Mouse (Mus musculus): ENCODE results near the gene Cpsf4l.

The Cpsf4l gene

GRCm38 (mm10) chr11:113709731-113710256 lies at the start of gene Cpsf4l:
Cpsf4l (minus strand) TSS chr11:113710017.
- DNase-seq (ENCODE audit: low spot score in 2 of 2) = no peak

DNA sequence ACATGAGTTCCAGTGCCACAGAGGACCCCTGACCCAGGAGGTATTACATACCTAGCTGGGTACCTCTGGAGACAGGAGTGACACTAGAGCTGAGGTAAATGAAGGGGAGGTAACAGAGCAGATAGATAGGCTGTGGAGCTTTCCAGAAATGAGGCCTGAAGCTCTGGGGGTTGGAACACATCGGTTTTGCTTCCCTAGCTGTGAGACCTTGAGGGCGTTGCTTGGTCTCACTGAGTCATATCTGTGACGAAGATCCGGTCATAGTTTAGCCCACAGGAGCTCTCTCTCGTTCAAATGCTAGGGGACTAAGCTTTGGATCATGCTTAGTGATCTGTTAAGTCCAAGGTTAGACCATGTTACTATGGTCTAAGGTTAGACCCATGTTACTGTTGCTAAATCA lies 49.0 kb upstream of the Cpsf4l start:
- DNase-seq (ENCODE audit: low spot score in 2 of 2) = no peak

DNA sequence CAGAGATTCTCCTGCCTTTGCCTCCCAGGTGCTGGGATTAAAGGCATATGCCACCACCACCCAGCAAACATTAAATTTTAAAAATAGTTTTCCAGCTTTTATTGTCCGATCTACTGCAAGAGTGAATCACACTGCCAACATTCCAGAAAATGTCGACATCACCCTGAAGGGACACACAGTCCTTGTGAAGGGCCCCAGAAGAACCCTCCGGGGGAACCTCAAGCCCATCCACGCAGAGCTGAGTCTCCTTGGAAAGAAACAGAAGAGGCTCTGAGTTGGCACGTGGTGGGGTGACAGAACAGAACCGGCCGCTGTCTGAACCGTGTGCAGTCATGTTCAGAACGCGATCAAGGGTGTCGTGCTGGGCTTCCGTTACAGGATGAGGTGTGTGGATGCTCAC lies 46.8 kb upstream of the Cpsf4l start:
- DNase-seq (ENCODE audit: low spot score in 2 of 2) = no peak

DNA sequence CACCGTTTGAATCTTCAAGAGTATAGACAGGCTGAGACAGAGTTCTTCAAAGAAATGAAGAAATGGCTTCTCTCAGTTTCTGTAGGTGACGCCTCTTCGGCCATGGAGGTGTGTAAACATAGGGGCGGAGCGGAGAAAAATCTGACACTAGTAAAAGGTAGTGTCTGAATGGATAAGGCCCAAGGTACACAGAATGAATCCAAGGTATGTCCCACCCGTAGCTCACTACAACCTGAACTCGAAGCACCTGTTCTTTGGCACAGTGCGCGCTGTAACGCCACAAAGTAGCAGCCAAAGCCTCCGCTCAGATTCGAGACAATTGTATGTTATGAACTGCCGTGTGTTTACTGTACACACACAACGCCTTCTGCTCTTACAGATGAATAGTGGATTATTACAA lies 46.1 kb upstream of the Cpsf4l start:
- no peak for DNase-seq (ENCODE audit: low spot score in 2 of 2)

DNA sequence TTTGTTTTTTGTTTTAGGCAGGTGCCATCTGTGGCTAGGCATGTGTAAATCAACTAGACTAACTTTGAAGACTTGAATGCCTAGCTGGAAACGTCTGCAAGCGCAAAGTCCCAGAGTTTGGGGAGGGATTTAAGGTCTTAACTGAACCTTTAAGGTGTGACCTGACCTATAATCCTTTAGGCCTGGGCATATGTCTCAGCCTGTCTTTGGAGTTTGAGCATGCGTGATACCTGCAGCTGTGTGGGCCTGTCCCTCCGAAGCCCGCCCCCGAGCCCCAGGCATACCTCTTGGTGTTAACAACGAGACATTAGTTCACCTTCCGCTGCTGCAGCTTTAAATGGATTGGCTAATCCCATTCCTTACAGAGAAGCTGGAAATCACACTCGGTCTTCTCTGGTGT lies 45.0 kb upstream of the Cpsf4l start:
- no peak for DNase-seq (ENCODE audit: low spot score in 2 of 2)

DNA sequence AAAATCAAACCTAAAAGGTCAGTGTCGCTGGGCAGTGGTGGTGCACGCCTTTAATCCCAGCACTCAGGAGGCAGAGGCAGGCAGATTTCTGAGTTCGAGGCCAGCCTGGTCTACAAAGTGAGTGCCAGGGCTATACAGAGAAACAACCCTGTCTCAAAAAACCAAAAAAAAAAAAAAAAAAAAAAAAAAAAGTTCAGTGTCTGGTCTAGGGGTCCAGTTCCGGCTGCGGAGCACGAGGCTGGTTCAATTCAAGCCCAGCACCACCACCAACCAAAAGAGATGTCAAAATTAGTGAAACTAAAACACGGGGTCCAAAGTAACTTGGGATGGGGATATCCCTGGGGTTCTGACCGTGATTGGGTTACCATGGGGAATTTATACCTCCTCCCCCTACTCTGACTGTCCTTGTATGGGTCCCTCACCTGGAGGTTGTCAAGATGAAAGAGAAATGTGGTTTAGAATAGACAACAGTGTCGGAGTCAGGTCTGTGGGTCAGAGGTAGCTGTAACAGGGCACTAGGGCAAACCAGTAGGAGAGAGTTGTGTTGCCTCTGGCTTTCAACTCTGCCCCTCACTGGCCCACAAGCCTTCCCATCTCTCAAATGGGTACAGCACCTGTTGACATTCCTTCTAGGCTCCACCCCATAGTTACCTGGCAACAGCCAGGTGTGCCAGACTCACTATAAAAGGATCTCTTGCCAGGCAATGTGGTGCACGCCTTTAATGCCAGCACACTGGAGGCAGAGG lies 43.0 kb upstream of the Cpsf4l start:
- DNase-seq (ENCODE audit: low spot score in 2 of 2) = no peak

- no peak for DNase-seq (ENCODE audit: low spot score in 2 of 2)
Observed at GRCm38 (mm10) chr11:113752158-113752661, 42.4 kb upstream of the Cpsf4l start.

DNA sequence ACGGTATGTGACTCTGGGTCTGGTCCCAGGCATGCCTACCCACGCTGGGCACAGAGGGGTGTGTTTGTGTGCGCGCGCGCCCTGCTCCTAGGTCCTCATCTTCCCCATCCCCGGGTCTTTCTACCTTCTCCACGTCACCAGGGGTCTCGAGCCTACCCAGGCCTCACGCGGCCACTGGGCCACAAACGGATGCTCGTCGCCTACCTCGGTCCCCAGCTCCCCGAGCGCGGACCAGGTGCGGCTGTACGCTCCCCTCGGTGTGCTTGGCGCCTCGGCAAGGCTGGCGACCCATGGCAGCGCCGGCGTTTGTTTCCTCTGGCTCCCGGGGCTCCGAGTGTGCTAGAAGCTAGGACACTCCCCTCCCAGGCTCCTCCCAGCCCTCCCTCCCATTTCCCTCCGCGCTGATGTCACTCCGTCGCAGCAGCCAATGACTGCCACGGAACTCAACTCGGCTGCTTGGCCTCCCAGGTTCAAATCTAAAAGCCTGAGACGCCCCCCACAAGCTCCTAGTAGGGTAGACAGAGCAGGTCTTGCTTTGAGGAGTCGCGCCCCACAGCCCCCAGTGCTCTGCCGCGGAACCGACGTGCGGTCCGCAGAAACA lies 41.8 kb upstream of the Cpsf4l start, which contains the start of gene Cdc42ep4:
Gene Cdc42ep4 (minus strand): TSS at position 398 of the 601 bp plus-strand sequence.
- DNase-seq (ENCODE audit: low spot score in 2 of 2) = peak; percentile 54 to 76

DNA sequence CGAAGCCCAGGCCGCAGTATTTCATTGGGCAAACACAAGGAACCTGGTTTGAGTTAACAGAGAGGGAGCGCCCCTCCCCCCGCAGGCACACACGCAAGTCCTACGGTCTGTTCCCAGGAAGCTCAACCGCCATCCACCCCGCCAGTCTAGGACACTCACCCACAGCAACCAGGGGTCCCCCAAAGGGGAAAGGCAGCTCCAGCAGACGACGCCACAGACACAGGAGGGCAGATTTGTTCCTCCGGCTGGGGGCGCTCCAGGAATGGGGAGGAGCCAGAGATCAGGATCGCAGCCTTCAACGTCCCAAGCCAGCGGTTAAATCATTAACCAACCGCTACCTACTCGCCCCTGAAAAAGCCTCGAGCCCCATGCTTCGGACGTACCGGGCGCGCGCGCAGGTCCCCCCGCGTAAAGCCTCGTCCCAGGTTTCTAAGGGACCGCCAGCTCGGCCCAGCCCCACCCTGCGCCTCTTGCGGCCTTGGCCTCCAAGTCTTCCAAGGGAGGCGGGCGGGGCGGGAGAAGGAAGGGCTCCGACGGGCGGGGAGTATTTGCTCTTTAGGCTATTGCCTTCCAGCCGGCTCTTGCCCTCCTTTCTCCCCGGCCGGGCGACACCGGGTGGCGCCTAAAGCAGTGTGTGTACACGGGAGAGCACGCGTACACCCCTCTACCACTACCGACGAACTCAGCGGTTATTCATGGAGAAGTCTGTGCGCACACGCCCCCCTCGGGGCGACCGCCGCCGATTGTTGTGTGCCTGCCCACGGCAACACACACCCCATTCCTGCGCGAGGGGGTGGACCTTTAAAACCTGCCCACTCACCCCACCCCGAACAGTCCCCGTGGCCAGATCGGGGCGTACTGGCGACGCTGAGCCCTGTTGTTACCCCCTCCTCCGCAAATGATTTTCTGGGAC lies 41.0 kb upstream of the Cpsf4l start:
- DNase-seq (ENCODE audit: low spot score in 2 of 2) = peak; percentile 50 to 60

DNA sequence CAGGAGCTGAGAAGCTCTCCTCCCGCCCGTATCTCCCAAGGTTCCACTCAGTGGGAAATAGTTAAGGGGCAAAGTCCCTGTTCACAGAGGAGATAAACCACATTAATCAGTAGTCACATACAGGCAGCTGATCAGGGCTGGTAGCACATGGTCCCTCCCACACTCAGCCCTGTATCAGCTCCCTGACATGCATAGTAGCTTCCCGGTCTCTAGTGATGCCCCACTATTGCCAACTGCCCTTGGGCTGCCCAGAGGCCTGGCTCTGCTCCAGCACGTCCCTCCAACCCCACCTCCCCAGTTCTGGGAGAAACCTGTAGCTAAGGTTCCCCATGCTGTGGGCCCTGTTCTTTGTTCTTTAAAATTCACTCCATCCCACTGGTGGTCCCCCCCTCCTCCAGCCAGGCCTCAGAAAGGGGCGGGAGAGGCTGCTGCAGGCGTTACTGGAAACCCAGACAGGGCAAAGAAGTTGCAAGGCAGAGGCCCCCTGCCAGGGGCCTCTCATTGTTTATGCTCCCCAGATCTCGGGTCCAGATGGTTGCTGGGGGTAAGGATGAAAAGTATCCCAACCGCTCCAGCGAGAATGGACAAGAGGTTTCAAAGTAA lies 40.0 kb upstream of the Cpsf4l start:
- no peak for DNase-seq (ENCODE audit: low spot score in 2 of 2)

GRCm38 (mm10) chr11:113748797-113749521 lies 39.1 kb upstream of the Cpsf4l start:
- DNase-seq (ENCODE audit: low spot score in 2 of 2) = no peak

DNA sequence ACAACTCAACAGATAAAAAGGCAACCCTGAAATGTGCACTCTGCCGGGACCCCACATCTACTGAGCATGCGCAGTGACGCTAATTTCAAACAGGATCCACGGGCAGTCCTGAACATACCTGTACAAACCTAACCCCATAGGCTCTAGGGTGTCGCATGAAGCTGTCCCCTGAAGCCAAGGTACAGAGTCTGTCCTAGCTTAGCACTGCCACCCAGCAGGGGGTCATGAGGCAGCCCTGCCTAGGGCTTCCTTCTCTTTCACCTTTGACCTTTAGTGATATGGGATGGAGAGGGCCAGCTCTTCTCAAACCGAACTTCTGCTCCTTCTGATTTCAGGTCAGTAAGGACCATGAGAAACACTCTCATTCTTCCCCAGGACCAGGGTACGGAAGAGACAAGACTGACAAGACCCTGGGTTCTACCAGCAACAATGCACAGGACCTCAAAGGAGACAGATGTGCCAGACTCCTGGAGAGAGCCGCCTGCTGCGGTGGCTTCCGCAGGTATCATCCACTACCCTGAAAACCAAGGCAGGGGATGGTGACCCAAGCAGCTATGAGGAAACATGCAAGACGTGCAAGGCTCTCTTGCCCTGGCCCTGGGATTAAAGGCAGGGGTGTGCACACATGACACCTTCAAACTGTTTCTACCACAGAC lies 38.0 kb upstream of the Cpsf4l start:
- DNase-seq (ENCODE audit: low spot score in 2 of 2) = no peak

DNA sequence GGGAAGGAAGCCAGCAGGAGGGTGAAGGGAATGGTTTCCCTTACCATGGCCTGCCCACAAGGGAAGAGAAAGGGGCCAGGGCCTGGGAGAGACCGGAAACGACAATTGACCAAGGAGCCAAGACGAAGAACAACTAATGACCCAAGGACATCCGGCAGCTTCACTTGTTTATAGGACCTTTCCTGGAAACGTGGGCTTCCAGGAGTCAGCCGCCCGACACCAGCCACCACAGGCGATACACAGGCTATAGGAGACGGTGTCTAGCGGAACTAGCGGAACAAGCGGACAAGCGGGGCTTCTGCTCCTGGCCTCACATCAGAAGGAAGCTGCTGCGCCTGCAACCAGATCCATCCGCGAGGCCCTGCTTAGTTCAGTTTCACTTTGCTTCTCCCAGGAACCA lies 37.2 kb upstream of the Cpsf4l start:
- no peak for DNase-seq (ENCODE audit: low spot score in 2 of 2)

DNA sequence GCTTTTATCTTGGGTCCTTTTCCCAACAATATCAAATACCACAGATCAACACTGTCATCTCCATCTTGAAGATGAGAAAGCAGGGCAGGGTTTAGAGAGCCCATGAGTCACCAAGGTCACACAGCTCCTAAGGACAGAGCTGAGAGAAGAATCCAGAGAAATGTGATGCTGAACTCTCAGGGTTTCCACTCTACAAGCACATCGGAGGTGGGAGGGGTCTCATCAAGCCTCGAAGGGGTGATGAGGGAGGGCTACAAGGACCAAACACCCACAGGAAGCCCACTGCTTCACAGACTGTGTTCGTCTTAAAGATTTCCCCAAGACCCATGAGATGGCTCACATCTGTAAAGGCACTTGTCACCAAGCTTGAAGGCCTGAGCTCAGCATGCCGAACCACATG lies 36.1 kb upstream of the Cpsf4l start:
- no peak for DNase-seq (ENCODE audit: low spot score in 2 of 2)

DNA sequence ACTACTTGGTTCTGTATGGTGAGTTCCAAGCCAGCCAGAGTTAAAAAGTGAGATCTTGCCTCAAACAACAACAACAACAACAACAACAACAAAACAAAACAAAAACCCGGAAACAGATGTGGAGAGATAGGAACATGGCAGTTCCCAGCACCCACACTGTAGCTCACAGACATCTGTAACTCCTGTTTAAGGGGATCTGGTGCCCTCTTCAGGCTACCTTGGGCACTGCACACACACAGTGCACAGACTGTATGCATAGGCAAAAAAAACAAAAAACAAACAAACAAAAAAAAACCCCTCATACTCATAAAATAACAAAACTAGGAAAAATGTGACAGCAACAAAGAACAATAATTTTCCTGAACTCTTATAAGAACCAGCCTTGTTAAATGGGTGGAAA lies 33.2 kb upstream of the Cpsf4l start:
- DNase-seq (ENCODE audit: low spot score in 2 of 2) = no peak

GRCm38 (mm10) chr11:113740100-113740499 lies 30.3 kb upstream of the Cpsf4l start:
- no peak for DNase-seq (ENCODE audit: low spot score in 2 of 2)

- DNase-seq (ENCODE audit: low spot score in 2 of 2) = no peak
Observed at GRCm38 (mm10) chr11:113739213-113739612, 29.4 kb upstream of the Cpsf4l start.

- DNase-seq (ENCODE audit: low spot score in 2 of 2) = no peak
Observed at GRCm38 (mm10) chr11:113737912-113738311, 28.1 kb upstream of the Cpsf4l start.

GRCm38 (mm10) chr11:113737553-113737854 lies 27.7 kb upstream of the Cpsf4l start:
- DNase-seq (ENCODE audit: low spot score in 2 of 2) = no peak

DNA sequence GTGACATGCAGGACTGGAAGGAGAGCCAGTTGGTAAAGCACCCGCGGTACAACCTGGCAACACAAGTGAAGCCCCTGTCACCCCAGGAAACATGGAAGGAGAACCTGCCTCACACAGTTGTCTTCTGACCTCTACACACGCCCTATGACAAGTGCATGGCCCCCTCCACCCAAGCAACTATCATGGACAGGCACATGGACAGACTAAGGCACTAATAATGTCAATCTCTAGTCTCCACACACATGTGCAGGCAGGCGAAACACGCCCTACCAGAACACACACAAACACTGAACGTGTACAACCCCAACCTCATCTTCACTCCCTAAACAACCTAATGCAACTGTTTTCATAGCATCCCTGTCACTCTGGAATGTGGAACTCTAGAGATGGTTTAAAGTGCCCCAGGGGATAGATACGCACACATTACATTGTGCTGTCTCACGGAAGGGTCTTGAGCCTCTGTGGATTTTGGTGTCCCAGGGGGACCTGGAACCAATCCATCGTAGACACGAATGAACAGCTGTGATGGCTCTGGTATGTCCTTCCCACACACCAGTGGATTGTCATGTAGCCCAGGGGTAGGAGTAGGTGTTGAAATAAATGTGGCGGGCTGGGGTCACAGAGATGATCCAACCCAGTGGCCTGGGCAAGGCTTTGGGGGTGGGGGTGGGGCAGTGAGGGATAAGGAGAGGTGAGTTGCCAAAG lies 27.2 kb upstream of the Cpsf4l start:
- DNase-seq (ENCODE audit: low spot score in 2 of 2) = no peak
